Mouse (Mus musculus) liver, embryonic 11.5 days (tissue): ENCODE measurements around the gene Ntpcr. TPM values are rescaled to one million over a fixed set of nuclear protein-coding genes. Genes with fewer than 3 reads are reported as not detected.
A peak's percentile ranks its signal among the peaks of the same experiment; 100 is the strongest.

ENCODE experiments used
- ATAC-seq: fragments of 200-750 bp; cut with Nextera tagmentation; replicated peaks from 2 replicates; pipeline ENCODE4 v1.8.0; 2017; ENCODE audit warnings: moderate number of reproducible peaks, mild to moderate bottlenecking, moderate TSS enrichment, moderate library complexity; ENCODE audit not compliant: low FRiP score
- DNase-seq: peaks from one replicate; pipeline ENCODE4 v3.0.0-alpha.2; 2017; ENCODE audit warnings: low spot score
- H3K27ac ChIP-seq: fragments of 300-500 bp; sonication (generic); 2 replicates; pipeline ENCODE4 v1.5.1; 2014; ENCODE audit warnings: mild to moderate bottlenecking, low read depth, low read length, control low read depth
- H3K27me3 ChIP-seq: fragments of 300-500 bp; sonication (generic); replicated peaks from 2 replicates; pipeline ENCODE4 v1.6.1; 2014; ENCODE audit warnings: low read length, mixed read lengths; ENCODE audit not compliant: control insufficient read depth, insufficient read depth
- H3K36me3 ChIP-seq: fragments of 300-500 bp; sonication (generic); 2 replicates; pipeline ENCODE4 v1.6.1; 2014; ENCODE audit warnings: mild to moderate bottlenecking, low read length, moderate library complexity, mixed read lengths; ENCODE audit not compliant: control insufficient read depth, insufficient read depth
- H3K4me1 ChIP-seq: fragments of 300-500 bp; sonication (generic); replicated peaks from 2 replicates; pipeline ENCODE4 v1.6.1; 2014; ENCODE audit warnings: low read length, mixed read lengths; ENCODE audit not compliant: control insufficient read depth, insufficient read depth
- H3K4me2 ChIP-seq: fragments of 300-500 bp; sonication (generic); 2 replicates; pipeline ENCODE4 v1.6.1; 2014; ENCODE audit warnings: mild to moderate bottlenecking, control low read depth, moderate library complexity
- H3K4me3 ChIP-seq: fragments of 300-500 bp; sonication (generic); 2 replicates; pipeline ENCODE4 v1.5.1; 2014; ENCODE audit warnings: low read depth, low read length, control low read depth
- H3K9ac ChIP-seq: fragments of 300-500 bp; sonication (generic); 2 replicates; pipeline ENCODE4 v1.6.1; 2014; ENCODE audit warnings: low read depth, low read length, control low read depth
- H3K9me3 ChIP-seq: fragments of 300-500 bp; sonication (generic); 2 replicates; pipeline ENCODE4 v1.6.1; 2016; ENCODE audit warnings: low read length, inconsistent platforms, mixed read lengths; ENCODE audit not compliant: control insufficient read depth
- WGBS: fragments of 180-500 bp; shearing (Covaris S2); extraction: QIAGEN DNeasy Blood & Tissue Kit; methylation state at CpG from one replicate; pipeline ENCODE4 v1.1.7; 2014; 5-methylcytosine and 5-hydroxymethylcytosine counted together
- polyA plus RNA-seq: library from polyadenylated mRNA; unstranded; fragments of >200 nt; fragmentation: Nextera tagmentation; extraction: Ambion mirVana; gene quantifications from 2 replicates; pipeline ENCODE4 v1.2.1, GENCODE M21; 2014

The Ntpcr gene
- polyA plus RNA-seq, 1 experiment from 2014 or later = 36.7 TPM

GRCm38 (mm10) chr8:125695951-125696350, 33.8 kb upstream of the Ntpcr start:
- H3K27ac ChIP-seq = no peak overlapping the region
- no peak overlapping the region for H3K9ac ChIP-seq
- H3K9me3 ChIP-seq = no peaks in the 10 kb centered on the region
- no peaks in the 10 kb centered on the region for H3K36me3 ChIP-seq
- 88% methylated on average over 6 of the region's 6 CpGs for WGBS
- no peaks in the 10 kb centered on the region for H3K4me1 ChIP-seq
- DNase-seq = no peak
- no peaks in the 10 kb centered on the region for H3K27me3 ChIP-seq
- ATAC-seq = no peak
- H3K4me2 ChIP-seq = no peak overlapping the region
- H3K4me3 ChIP-seq = no peak overlapping the region

- Histone ChIP-seq H3K36me3 (no peaks in the 10 kb centered on the region), H3K27me3 (no peaks in the 10 kb centered on the region), H3K4me3 (no peak overlapping the region), H3K27ac (no peak overlapping the region), H3K9ac (no peak overlapping the region), H3K4me2 (no peak overlapping the region), H3K9me3 (no peaks in the 10 kb centered on the region), H3K4me1 (no peaks in the 10 kb centered on the region)
- 76% methylated on average over 6 of the region's 6 CpGs for WGBS
- no peak for ATAC-seq
- no peak for DNase-seq
Observed at GRCm38 (mm10) chr8:125699391-125700025, 30.3 kb upstream of the Ntpcr start.

- Histone ChIP-seq H3K27ac (no peak overlapping the region), H3K27me3 (no peaks in the 10 kb centered on the region), H3K4me1 (no peaks in the 10 kb centered on the region), H3K9ac (no peak overlapping the region), H3K4me3 (no peak overlapping the region), H3K9me3 (no peaks in the 10 kb centered on the region), H3K4me2 (no peak overlapping the region), H3K36me3 (no peaks in the 10 kb centered on the region)
- no peak for DNase-seq
- ATAC-seq = no peak
- 77% methylated on average over 7 of the region's 7 CpGs for WGBS
Observed at GRCm38 (mm10) chr8:125700407-125700806, 29.4 kb upstream of the Ntpcr start.

DNA sequence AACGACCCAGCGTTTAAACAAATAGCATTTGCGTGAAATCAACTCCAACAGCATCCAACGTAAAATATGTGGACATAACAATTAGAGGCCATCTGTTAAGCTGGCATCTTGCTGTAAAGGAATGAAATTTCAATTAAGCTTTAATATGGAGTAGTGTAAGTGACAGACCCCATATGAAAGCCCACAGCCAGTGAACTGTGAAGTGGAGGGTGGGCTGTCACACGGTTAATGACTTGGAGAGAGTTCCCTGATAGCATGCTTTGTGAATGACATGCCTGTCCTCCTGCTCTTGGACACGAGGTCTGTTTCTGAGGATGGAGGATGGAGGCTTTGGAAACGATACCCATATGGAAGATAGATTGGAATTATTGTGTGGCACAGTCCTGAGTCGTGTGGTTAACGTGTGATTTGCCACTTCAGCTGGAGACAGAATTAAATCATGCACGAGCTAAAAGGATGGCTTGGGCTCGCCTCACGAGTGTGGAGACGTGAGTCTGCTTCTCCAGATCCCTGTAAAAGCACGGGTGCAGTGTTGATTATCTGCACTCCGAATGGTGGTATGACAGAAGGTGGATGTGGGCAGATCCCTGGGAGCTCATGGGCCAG, 26.8 kb upstream of the Ntpcr start:
- H3K27me3 ChIP-seq = no peaks in the 10 kb centered on the region
- WGBS = 86% methylated on average over 15 of the region's 15 CpGs
- H3K4me3 ChIP-seq = no peak overlapping the region
- H3K9me3 ChIP-seq = no peaks in the 10 kb centered on the region
- H3K27ac ChIP-seq = no peak overlapping the region
- ATAC-seq (no peak), DNase-seq (no peak)
- no peaks in the 10 kb centered on the region for H3K4me1 ChIP-seq
- H3K4me2 ChIP-seq = no peak overlapping the region
- no peak overlapping the region for H3K9ac ChIP-seq
- H3K36me3 ChIP-seq = no peaks in the 10 kb centered on the region

DNA sequence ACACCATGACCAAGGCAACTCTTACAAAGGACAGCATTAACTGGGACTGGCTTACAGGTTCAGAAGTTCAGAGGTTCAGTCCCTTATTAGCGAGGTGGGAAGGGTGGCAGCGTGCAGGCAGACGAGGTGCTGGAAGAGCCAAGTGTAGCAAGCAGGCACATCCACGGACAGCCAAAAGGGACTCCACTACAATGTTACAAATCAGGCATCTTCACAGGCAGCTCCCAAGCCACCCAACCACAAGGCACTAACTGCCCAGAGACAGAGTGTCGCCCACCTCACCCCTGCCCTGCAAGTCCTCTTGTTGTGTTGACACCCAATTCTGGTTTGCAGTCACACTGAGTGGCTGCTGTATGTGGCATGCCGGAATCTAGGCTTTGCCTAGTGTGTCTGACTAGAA, 25.3 kb upstream of the Ntpcr start:
- Histone ChIP-seq H3K4me3 (no peak overlapping the region), H3K4me1 (no peaks in the 10 kb centered on the region), H3K9ac (no peak overlapping the region), H3K27me3 (no peaks in the 10 kb centered on the region), H3K9me3 (no peaks in the 10 kb centered on the region), H3K27ac (no peak overlapping the region), H3K4me2 (no peak overlapping the region), H3K36me3 (no peaks in the 10 kb centered on the region)
- WGBS = 85% methylated on average over 6 of the region's 6 CpGs
- DNase-seq = no peak
- ATAC-seq = no peak

DNA sequence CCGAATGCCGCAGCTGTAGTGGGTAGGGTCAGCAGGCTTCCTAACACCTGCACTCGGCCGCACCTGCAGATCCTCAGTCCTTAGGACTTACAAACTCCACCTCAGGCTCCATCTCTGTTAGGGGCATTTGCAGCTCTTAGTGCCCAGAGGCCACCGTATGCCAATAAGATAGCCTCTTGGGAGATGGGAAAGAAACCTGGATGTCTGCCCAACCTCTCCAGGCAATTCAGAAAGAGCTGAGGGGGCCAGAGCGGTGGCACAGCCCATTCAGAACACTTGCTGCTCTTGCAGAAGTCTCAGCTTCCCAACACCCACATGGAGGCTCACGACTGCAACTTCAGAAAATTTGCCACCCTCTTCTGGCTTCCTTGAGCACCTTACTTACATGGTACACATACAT, 23.9 kb upstream of the Ntpcr start:
- DNase-seq = no peak
- no peaks in the 10 kb centered on the region for H3K4me1 ChIP-seq
- H3K9me3 ChIP-seq = no peaks in the 10 kb centered on the region
- no peaks in the 10 kb centered on the region for H3K36me3 ChIP-seq
- H3K27ac ChIP-seq = no peak overlapping the region
- no peaks in the 10 kb centered on the region for H3K27me3 ChIP-seq
- no peak for ATAC-seq
- 85% methylated on average over 7 of the region's 7 CpGs for WGBS
- H3K9ac ChIP-seq = no peak overlapping the region
- H3K4me3 ChIP-seq = no peak overlapping the region
- H3K4me2 ChIP-seq = no peak overlapping the region

DNA sequence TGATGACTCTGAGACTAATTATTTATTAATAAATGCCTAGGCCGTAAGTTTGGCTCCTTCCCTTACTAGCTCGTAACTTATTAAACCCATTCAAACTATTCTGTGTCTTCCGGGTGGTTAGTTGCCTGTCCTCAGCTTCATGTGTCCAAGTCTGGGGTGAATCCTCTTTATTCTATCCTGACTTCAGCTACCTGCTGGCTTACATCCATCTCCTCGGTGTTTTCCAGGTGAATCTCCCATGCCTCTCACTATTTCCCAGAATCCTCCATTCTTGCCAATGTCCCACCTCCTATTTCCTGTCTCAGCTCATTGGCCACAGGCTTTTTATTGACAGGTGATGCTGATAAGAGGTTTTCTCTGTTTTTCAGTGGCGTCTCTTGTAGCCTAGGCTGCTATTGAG, 20.6 kb upstream of the Ntpcr start:
- Histone ChIP-seq H3K9me3 (no peaks in the 10 kb centered on the region), H3K36me3 (no peaks in the 10 kb centered on the region), H3K4me1 (peaks cover 4% of the 10 kb centered on the region; the same call in 1 of the 2 replicates), H3K4me3 (no peak overlapping the region), H3K9ac (no peak overlapping the region), H3K27ac (no peak overlapping the region), H3K4me2 (no peak overlapping the region), H3K27me3 (no peaks in the 10 kb centered on the region)
- DNase-seq = no peak
- WGBS = 83% methylated on average over 5 of the region's 5 CpGs
- ATAC-seq = no peak

DNA sequence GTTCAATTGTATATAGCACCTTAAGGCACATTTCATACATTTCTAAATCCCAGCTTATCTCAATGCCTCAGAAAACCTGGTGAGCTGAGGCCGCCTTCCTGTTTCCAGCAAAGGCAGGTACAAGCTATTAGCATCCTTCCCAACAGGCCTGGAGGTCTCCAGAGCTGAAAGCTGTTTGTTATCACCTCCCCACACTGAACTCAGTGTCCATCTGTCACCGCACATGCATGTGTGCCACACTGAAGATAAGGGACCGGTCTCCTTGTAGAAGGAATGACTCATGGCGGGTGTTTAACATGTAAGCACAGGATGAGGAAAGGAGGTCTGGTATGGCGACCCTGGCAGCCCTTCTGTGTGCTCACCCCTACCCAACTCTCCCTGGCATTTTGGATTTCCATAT, 18.2 kb upstream of the Ntpcr start:
- DNase-seq (no peak), ATAC-seq (peak; percentile 99)
- H3K9ac ChIP-seq = no peak overlapping the region
- H3K27ac ChIP-seq = no peak overlapping the region
- H3K27me3 ChIP-seq = no peaks in the 10 kb centered on the region
- no peaks in the 10 kb centered on the region for H3K36me3 ChIP-seq
- no peaks in the 10 kb centered on the region for H3K9me3 ChIP-seq
- 44% methylated on average over 5 of the region's 5 CpGs for WGBS
- no peak overlapping the region for H3K4me2 ChIP-seq
- no peak overlapping the region for H3K4me3 ChIP-seq
- peaks cover 5% of the 10 kb centered on the region for H3K4me1 ChIP-seq

DNA sequence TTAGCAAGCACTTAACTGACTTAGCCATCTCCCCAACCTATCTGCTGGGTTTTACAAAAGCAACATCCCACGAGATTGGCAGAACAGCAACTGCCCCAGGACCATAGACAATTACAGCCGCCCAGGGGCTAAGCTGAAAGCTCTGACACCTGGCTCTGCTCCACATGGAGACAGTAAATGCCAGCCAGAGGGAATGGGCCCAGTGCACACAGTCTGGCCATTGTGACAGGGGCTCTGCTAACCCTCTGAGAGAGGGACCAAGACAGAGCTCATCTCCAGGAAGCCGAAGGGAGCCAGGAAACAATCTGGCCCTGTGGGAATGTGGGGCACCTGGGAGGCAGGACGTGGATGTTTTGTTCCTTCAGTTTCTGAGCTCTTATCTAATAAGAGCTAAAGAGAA, 13.6 kb upstream of the Ntpcr start:
- no peak overlapping the region for H3K27ac ChIP-seq
- DNase-seq (no peak), ATAC-seq (no peak)
- H3K4me1 ChIP-seq = peaks cover 6% of the 10 kb centered on the region
- H3K9ac ChIP-seq = no peak overlapping the region
- no peaks in the 10 kb centered on the region for H3K36me3 ChIP-seq
- H3K27me3 ChIP-seq = no peaks in the 10 kb centered on the region
- no peak overlapping the region for H3K4me2 ChIP-seq
- H3K4me3 ChIP-seq = no peak overlapping the region
- no peaks in the 10 kb centered on the region for H3K9me3 ChIP-seq
- WGBS = 51% methylated on average over 4 of the region's 4 CpGs
